Mouse (Mus musculus) B cell, adult 2 months (primary cell): ENCODE data around the gene Sprr1b.
"Not testable (repeated sequence)": the region's sequence is repeated elsewhere in the genome, so short reads cannot be mapped to it uniquely, and the experiment has no call there.

Experiments
- DNase-seq, 2 experiments: peaks; one replicate each; pipeline ENCODE4 v3.0.0; 2022

The Sprr1b gene

DNA sequence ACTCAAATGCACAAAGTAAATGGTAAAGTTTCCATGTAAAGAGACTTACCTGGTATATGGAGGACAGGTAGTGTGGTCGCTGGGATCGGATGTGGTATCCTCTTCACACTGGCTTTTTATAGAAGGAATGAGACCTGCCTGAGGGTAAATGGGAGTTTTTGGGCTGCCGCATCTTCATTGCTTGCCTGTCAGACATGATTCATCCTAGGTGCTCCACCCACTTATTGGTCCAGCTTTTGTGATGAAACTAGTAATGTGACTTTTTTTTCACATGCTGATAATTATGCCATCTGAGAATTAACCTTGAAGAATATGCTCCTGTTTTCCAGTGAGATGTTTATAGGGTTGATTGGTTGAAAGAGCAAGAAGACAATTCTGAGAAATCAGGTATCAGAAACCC is at the start of gene Sprr1b:
TSS of gene Sprr1b (minus strand) at position 101 of the 400 bp plus-strand sequence.
- no peak for DNase-seq

DNA sequence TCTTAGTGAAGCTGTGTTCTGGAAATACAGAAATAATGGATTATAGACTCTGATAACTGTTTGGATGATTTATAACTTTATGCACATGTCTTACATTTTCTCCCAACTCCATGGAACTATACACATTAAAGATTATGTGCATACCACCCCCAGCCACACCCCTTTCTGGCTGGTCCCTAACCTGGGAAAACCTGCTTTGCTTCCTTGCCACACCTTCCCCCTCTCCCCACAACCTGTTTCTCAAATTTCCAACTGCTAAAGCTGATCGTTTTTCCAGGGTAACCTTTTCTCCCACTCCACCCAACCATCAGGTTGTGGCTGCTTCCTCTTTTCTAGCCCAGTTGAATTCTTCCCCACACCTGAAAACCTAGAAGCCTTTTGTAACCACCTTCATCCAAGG is 47.7 kb upstream of the Sprr1b start:
- no peak for DNase-seq

DNA sequence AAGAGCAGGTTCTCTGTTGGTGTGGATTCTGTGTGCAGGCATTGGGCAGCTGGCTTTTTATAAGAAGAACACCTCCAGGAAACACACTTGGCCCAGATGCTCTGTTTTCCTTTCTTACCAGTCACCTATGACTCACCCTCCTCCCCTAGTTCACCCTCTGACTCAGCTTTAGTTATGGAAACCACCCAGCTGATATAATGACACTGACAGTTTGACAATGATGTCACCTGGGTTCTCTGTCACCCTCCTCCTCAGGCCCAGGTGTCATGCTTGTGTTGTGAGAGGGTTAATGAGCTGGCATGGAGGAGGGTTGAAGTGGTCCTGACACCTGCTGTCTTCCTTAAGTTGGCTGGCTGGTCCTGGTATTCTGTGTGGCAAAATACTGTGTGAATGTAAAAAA is 47.3 kb upstream of the Sprr1b start, which contains the start of gene Sprr1a:
TSS of gene Sprr1a (minus strand) at position 33 of the 400 bp plus-strand sequence.
- DNase-seq, result no peak

DNA sequence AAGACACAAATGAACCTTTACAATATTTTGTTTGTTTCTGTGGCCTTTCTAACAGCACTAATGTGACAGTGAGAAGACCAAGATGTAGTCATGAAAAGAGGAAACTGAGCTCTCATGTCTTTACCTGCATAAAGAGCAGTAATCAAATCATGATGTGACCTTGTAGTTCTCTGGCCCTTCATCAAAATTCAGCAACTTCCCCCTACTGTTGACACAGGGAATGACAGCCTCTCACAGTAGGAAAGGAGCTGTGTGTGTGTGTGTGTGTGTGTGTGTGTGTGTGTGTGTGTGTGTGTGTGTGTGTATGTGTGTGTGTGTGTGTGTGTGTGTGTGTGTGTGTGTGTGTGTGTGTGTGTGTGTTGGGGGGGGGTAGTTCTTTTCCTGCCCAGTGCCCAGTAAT is 42.7 kb upstream of the Sprr1b start:
- DNase-seq, result not testable (repeated sequence)

DNA sequence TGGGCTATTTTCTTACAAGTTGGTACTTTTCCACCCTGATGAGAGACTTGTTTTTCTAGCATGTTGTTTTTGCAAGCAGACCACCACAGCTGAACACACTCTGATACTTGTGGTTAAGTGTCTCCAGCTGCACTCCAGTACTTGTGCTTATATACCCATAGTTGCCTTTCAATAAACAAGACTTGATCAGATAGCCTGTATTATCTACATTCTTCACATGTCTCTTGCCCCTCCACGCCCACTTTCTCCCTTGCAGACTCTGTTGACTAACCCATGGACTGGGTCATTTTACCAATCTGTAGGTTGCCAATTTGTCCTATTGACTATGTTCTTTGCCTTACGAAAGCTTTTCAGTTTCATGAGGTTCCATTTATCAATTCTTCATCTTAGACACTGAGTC is 31.5 kb upstream of the Sprr1b start:
- no peak for DNase-seq

DNA sequence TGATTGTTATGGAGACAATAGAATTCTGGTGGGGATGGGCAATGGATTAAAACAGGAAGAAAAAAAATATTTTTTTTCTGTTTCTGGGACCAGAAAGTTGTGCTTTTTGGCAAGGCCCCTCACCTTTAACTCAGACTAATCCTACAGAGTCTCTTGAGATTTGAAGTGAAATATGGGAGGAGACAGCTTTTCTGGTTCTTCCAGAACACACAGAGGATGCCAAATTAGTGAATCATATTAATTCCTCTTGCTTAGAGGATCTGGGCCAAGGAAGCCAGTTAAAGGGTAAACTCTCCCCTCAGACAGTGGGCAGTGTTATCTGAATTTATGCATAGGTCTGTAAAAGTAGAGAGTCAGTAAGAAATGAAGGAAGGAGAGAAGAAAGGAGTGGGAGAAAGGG is 28.8 kb upstream of the Sprr1b start:
- no peak for DNase-seq

DNA sequence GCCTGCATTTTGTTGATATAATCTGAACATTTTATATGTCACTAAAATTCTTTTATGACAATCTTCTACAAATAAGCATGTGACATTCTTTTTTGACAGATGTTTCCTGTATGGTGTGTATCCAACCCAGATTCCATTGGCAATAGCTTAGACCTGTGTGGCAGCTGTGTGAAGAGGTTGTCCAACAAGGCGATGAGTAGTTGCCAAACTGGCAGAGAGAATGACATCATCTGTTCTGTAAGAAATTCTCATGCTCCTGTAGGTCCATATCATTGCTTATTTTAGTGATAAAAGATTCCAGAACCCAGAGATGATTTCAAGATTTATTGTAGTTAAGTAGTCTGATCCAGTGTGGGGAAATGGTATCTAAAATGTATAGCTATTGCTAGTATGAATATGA is 28.0 kb upstream of the Sprr1b start:
- no peak for DNase-seq

DNA sequence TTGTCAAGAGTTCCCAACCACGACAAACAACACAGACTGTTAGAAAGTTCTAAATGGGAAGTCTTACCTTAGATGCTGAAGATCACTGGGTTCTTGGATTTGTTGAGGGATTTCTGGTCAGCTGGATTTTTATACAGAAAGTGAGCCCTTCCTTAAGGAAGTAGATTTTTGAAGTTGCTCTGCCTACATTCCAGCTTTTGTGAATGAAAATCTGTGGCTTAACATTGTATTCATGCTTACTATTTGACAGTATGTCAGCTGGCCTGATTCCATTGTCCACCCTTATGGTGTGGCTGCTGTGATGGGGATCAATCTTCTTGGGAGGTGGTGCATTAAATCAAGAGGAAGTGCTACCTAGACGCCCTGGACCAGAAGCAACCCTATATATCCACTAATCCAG is 20.0 kb upstream of the Sprr1b start, which contains the start of gene Sprr3:
TSS of gene Sprr3 (minus strand) at position 101 of the 400 bp plus-strand sequence.
- DNase-seq, result no peak

DNA sequence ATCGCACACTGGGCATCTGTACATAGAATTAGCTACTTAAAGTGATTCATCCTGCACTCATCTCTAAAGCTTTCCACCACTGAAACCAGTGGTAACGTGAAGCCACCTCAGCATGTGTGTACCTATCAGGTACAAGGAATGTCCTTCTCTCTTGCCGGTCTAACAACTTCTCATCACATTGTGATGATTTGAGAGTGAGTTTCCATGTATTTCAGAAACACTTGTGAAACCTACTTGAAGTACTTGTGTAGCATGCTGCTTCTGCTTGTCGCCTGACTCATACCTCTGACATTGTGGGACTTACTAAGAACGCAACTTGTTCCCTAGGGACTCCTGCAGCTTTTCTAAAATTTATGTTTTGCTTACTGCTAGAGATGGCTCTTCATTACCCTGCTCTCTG is 16.6 kb upstream of the Sprr1b start:
- no peak for DNase-seq

DNA sequence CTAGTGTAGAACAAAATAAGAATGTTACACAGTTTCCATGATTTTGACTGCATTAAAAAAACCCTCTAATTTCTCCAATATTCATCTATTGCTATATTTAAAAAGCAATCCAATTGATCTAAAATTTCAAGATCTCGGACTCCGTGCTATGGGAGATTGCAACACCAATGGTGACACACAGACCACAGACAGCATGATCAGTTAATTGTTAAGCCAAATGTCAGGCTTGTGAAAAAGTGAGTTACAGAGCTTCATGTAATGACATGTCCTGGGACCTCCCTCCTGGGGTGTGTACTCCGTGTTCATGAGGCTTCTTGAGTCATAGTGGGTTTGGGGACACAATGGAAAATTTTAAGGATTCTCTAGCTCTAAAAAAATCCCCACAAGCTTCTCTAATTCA is 1.6 kb upstream of the Sprr1b start:
- DNase-seq, result no peak

DNA sequence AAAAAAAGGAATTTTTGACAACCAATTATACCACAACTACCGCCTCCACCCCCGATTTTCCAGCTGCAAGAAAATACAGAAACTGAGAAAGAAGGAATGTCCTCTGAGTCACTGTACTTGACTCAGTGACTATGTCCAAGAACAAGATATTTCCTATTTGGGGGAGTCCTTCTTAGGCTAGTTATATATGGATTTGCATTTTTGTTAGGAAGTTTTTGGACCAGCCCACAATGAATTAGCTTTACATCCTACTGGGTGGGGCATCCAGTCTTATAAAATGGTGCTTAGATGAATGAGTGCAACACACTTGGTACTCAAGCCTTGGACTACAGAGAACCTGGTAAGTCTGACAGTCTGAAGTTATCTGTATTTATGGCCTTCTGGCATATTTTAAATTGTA is 6.3 kb downstream of the Sprr1b start, which contains the start of gene Sprr2k:
TSS of gene Sprr2k (plus strand) at position 301 of the 400 bp plus-strand sequence.
- no peak for DNase-seq

DNA sequence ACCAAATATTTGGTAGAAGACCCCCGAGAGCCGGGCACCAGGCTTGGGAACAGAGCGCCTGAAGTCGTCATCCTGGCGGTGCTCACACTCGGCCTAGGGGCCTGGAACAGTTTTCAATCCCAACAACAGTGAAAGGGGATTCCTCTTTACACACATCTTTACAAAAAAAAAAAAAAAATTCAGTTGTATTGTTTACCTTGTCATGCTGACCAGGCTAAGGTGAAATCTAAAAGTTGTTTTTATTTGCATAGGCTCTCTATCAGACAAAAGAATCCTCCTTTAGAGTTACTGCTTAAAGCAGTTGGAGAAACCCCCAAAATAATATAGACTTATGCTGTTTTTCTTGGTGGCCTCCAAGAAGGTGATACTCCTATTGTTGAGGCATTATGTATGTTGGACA is 9.3 kb downstream of the Sprr1b start, which contains the start of gene Gm9774:
TSS of gene Gm9774 (minus strand) at position 101 of the 400 bp plus-strand sequence.
- no peak for DNase-seq

DNA sequence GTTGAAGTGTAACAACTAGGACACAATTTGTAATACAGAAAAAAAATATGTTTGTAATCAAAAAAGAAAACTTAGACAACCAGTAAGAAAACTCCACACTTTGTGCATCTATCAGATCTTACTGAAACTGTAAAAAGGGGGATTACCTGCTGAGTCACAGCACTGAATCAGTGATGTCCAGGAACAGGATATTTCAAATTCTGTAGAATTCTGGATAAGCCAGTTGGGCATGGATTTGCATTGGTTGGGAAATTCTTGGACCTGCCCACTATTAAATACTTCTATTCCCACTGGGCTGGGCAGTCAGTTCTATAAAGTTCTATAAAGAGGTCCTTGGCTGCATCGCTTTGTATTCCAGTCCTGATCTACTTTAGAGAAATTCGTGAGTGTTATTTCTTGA is 20.8 kb downstream of the Sprr1b start, which contains the start of gene Sprr2j-ps:
TSS of gene Sprr2j-ps (plus strand) at position 301 of the 400 bp plus-strand sequence.
- DNase-seq, result no peak

DNA sequence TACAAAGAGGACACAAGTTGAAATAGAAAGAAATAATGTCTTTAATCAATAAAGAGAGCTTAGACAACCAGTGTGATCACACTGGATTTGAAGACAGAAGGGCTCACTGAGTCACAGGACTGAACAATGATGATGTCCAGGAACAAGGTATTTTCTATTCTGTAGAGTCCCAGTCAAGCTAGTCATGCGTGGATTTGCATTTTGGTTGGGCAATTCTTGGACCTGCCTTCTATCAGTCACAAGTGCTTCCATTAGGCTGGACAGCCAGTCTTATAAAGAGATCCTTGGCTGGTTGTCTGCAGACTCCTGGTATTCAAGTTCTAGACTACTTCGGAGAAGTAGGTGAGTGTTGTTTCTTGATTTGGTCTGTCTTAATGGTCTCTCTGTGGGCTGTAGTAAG is 30.9 kb downstream of the Sprr1b start, which contains the start of gene Sprr2i:
TSS of gene Sprr2i (plus strand) at position 301 of the 400 bp plus-strand sequence.
- DNase-seq, result no peak

DNA sequence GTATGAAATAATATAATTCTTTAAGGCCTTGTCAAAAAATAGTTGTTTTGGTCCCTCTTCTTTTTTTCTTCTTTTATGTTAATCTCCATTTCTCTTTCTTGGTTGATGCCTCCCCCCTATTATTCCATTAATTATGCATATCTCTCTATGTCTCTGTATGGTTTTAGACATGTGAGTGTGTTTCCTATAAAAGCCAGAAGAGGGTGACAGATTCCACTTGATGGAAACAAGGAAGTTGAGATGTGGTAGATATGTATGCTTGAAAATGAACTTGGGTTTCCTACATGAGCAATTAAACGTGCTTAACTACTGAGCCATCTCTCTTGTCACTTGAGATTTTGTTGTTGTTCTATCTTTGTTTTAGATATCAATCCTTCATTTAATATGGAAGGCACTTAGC is 44.3 kb downstream of the Sprr1b start:
- no peak for DNase-seq
